Mouse (Mus musculus) brain, embryonic 14.5 days (tissue): ENCODE data around the gene Isl2.

Experiments used
- CTCF ChIP-seq: fragments of 200-500 bp; IDR thresholded peaks from 2 replicates; pipeline ENCODE4 v1.5.1; 2012; ENCODE audit warnings: inconsistent platforms, mild to moderate bottlenecking, moderate library complexity, borderline replicate concordance; ENCODE audit not compliant: insufficient read depth, insufficient read length; ENCODE audit errors: extremely low read depth
- POLR2A ChIP-seq: fragments of 200-500 bp; IDR thresholded peaks from 2 replicates; pipeline ENCODE4 v1.6.1; 2012; ENCODE audit warnings: mild to moderate bottlenecking, inconsistent platforms, borderline replicate concordance; ENCODE audit not compliant: poor library complexity, insufficient read depth, insufficient read length, severe bottlenecking; ENCODE audit errors: extremely low read depth

DNA sequence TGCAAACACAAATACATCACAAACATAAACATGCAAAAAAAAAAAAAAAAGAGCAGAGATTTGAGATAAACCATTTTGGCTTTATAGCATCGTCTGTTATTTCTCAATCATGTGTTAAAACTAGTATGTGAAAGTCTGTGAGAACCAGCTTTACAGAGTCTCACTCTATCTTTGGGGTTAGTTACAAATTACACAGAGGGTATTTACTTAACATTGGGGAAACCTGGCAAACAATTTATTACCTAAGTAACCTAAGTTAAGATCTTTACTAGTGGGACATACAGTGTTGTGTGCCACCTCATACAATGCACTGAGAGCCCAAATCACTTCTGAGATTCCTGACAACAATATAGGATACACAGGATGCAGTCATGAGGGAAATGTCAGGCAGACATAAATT, 28.7 kb upstream of the Isl2 start:
- TF ChIP-seq CTCF = no peak
- no peak for TF ChIP-seq POLR2A
